Mouse (Mus musculus): Measurements from ENCODE around the gene Kdm5b. TPM values are rescaled to one million over a fixed set of nuclear protein-coding genes. Genes with fewer than 3 reads are reported as not detected.

Gene Kdm5b
- polyA plus RNA-seq, 1 experiment from 2014 or later: 38.6 TPM

DNA sequence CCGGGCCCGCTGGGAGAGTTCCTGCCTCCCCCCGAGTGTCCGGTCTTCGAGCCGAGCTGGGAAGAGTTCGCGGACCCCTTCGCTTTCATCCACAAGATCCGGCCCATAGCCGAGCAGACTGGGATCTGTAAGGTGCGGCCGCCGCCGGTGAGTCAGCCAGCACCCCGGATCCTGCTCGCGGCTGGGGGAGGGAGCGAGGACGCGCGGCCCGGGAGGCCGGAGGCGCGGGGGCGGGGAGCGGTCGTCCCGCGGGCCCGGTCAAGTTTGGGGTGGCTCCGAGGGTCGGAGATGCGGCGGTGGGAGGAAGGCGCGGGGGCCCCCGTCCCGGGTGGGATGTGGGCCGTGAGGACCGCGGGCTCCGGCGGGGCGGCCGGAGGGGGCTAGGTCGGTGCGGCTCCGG is 425 bp downstream of the Kdm5b start:
- Histone ChIP-seq H3K9me3 (ENCODE audit: control insufficient read depth, low read length) (no peaks in the 10 kb centered on the region), H3K9ac (ENCODE audit: low read length) (peak overlapping the region; percentile 98), H3K4me3 (ENCODE audit: control insufficient read depth in 1 of 2, insufficient read depth in 1 of 2, low read depth in 1 of 2, low read length in 2 of 2) (peak overlapping the region; percentile 94 to 99), H3K27me3 (ENCODE audit: control insufficient read depth, insufficient read depth, low read length) (no peaks in the 10 kb centered on the region), H3K36me3 (ENCODE audit: control insufficient read depth, insufficient read depth, low read length) (no peaks in the 10 kb centered on the region), H3K4me2 (ENCODE audit: low read length) (peak overlapping the region; percentile 82), H3K27ac (replicated peaks in 1 of 2; ENCODE audit: control insufficient read depth in 1 of 2, insufficient read depth in 1 of 2, low read depth in 2 of 2, low read length in 2 of 2) (peak overlapping the region; percentile 78 to 89), H3K4me1 (ENCODE audit: control insufficient read depth in 2 of 2, insufficient read depth in 2 of 2, low read length in 2 of 2) (peaks cover 8 to 20% of the 10 kb centered on the region in 2 experiments)
- 1% methylated on average over 36 of the region's 50 CpGs for WGBS
- ATAC-seq (ENCODE audit: insufficient number of reproducible peaks, insufficient read depth, low FRiP score, low read depth): peak; percentile 6; the same call in 1 of the 2 replicates

DNA sequence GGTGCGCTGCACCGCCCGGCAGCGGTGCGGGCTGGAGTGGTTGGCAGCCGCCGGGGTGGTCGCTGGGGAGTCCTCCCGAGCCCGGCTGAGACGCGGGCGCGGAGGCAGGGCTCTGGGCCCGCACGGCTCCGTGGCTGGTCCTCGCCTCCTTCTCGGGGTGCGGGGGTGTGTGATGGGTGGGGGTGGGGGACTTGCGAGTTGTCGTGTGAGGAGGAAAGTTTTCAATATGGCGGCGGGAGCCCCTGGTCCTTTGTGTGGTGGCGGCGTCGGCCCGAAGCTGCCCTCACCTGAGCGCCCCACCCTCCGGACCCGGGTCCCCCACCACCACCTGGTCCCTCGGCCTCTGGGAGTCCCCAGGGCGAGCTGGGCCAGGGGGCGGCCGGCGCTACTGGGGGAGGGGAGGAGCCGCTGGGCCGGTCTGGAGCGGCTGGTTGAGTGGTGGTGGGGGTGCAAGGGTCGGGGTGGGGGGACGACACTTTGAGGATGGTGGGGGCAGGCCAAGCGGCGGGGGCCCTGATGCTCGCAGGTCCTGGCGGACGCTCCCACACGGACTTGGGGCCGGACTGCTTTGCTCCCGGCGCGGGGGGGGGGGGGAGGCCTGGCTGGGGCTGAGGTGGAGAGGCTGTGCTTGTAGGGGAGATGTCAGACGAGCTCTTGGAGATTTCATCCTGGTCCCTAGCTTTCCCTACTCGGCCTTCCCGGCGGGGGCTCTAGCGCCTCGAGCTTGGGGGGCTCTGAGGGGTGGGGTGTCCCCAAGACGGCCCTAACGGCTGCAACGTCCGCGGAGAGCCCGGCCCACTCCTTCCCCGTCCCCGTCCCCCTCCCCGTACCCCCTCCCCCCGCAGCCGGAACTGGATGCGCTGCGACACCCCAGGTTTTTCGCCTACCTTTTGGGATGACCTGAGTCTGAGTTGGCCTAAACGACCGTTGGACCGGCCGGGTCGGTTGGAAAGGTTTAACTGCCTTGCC is 1.1 kb downstream of the Kdm5b start:
- no peaks in the 10 kb centered on the region for H3K9me3 ChIP-seq (ENCODE audit: control insufficient read depth, low read length)
- H3K4me1 ChIP-seq (ENCODE audit: control insufficient read depth in 2 of 2, insufficient read depth in 2 of 2, low read length in 2 of 2): peaks cover under 1 to 17% of the 10 kb centered on the region in 2 experiments
- ATAC-seq (ENCODE audit: insufficient number of reproducible peaks, insufficient read depth, low FRiP score, low read depth): peak; percentile 17; the same call in 1 of the 2 replicates
- no peaks in the 10 kb centered on the region for H3K36me3 ChIP-seq (ENCODE audit: control insufficient read depth, insufficient read depth, low read length)
- H3K9ac ChIP-seq (ENCODE audit: low read length): peak overlapping the region; percentile 98
- peak overlapping the region; percentile 94 to 99 for H3K4me3 ChIP-seq (ENCODE audit: control insufficient read depth in 1 of 2, insufficient read depth in 1 of 2, low read depth in 1 of 2, low read length in 2 of 2)
- H3K27me3 ChIP-seq (ENCODE audit: control insufficient read depth, insufficient read depth, low read length): no peaks in the 10 kb centered on the region
- H3K4me2 ChIP-seq (ENCODE audit: low read length): peak overlapping the region; percentile 82
- under 1% methylated on average over 48 of the region's 76 CpGs for WGBS
- peak overlapping the region; percentile 78 to 89 for H3K27ac ChIP-seq (replicated peaks in 1 of 2; ENCODE audit: control insufficient read depth in 1 of 2, insufficient read depth in 1 of 2, low read depth in 2 of 2, low read length in 2 of 2)

DNA sequence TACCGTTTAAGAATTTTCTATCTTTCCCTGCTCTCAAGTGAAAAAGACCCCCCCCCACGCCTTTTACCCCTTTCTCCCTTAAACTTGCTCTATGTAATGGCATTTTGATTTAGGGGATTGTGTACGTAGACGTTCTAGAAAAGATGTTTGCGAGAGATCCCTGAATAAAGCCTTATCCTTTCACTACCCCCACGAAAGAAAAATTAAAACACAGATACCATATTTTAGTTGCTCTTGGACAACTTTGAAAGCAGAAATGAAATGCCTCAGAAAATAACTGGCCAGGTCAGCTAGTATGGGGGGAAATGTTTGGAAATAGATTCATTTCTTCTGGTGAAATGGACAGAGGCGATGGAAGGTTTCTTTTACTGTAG is 1.8 kb downstream of the Kdm5b start:
- peak overlapping the region; percentile 82 for H3K4me2 ChIP-seq (ENCODE audit: low read length)
- peak overlapping the region; percentile 94 to 99 for H3K4me3 ChIP-seq (ENCODE audit: control insufficient read depth in 1 of 2, insufficient read depth in 1 of 2, low read depth in 1 of 2, low read length in 2 of 2)
- H3K9me3 ChIP-seq (ENCODE audit: control insufficient read depth, low read length): no peaks in the 10 kb centered on the region
- H3K4me1 ChIP-seq (ENCODE audit: control insufficient read depth in 2 of 2, insufficient read depth in 2 of 2, low read length in 2 of 2): peaks cover 0 to 16% of the 10 kb centered on the region in 2 experiments; a peak in 2 of 4 replicates
- 17% methylated on average over 7 of the region's 7 CpGs for WGBS
- H3K9ac ChIP-seq (ENCODE audit: low read length): peak overlapping the region; percentile 98
- H3K36me3 ChIP-seq (ENCODE audit: control insufficient read depth, insufficient read depth, low read length): no peaks in the 10 kb centered on the region
- H3K27ac ChIP-seq (replicated peaks in 1 of 2; ENCODE audit: control insufficient read depth in 1 of 2, insufficient read depth in 1 of 2, low read depth in 2 of 2, low read length in 2 of 2): peak overlapping the region in 1 of 2 experiments; percentile 89; a peak in 2 of 4 replicates
- ATAC-seq (ENCODE audit: insufficient number of reproducible peaks, insufficient read depth, low FRiP score, low read depth): no peak
- no peaks in the 10 kb centered on the region for H3K27me3 ChIP-seq (ENCODE audit: control insufficient read depth, insufficient read depth, low read length)

DNA sequence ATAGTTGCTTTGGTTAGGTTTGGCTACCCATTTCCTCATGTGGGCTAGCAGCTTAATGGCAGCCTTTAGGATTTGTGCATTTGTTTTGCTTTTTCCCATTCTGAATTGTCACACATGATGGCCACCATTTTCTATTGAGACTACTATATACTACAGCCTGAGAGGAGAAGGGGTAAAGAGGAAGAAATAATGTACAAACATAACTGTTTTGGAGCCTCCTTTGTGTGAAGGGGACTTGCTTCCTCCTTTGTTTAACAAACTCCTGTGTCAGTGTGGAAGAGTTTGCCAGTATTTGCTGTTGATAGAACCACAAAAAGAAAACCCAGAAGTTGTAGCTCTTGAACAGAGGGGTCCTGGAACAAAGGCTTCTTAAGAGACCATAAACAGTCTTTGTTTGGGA is 2.5 kb downstream of the Kdm5b start:
- H3K27ac ChIP-seq (replicated peaks in 1 of 2; ENCODE audit: control insufficient read depth in 1 of 2, insufficient read depth in 1 of 2, low read depth in 2 of 2, low read length in 2 of 2): no peak overlapping the region
- no peak overlapping the region for H3K9ac ChIP-seq (ENCODE audit: low read length)
- peak overlapping the region; percentile 82 for H3K4me2 ChIP-seq (ENCODE audit: low read length)
- H3K27me3 ChIP-seq (ENCODE audit: control insufficient read depth, insufficient read depth, low read length): no peaks in the 10 kb centered on the region
- H3K4me1 ChIP-seq (ENCODE audit: control insufficient read depth in 2 of 2, insufficient read depth in 2 of 2, low read length in 2 of 2): peaks cover 0 to 12% of the 10 kb centered on the region in 2 experiments; a peak in 2 of 4 replicates
- H3K4me3 ChIP-seq (ENCODE audit: control insufficient read depth in 1 of 2, insufficient read depth in 1 of 2, low read depth in 1 of 2, low read length in 2 of 2): peak overlapping the region in 1 of 2 experiments; percentile 99; a peak in 1 of 4 replicates
- no peak for ATAC-seq (ENCODE audit: insufficient number of reproducible peaks, insufficient read depth, low FRiP score, low read depth)
- H3K9me3 ChIP-seq (ENCODE audit: control insufficient read depth, low read length): no peaks in the 10 kb centered on the region
- no peaks in the 10 kb centered on the region for H3K36me3 ChIP-seq (ENCODE audit: control insufficient read depth, insufficient read depth, low read length)

DNA sequence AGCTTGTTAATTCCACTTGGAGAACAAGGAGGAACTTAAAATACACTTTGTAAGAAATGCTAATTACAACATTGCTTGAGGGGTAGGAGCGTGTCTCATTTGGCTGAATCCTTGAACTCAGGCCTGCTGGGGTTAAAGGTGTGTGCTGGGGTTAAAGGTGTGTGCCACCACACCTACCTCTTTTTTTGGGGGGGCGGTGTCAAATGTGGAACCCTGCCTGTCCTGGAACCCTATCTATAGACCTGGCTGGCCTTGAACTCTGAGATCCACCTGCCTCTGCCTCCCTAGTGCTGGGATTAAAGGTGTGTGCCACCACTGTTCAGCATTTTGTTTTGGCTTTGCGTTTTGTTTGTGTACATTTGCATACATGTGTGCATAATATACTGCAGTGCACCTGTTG is 3.8 kb downstream of the Kdm5b start:
- Histone ChIP-seq H3K9ac (ENCODE audit: low read length) (no peak overlapping the region), H3K27ac (replicated peaks in 1 of 2; ENCODE audit: control insufficient read depth in 1 of 2, insufficient read depth in 1 of 2, low read depth in 2 of 2, low read length in 2 of 2) (no peak overlapping the region), H3K36me3 (ENCODE audit: control insufficient read depth, insufficient read depth, low read length) (no peaks in the 10 kb centered on the region), H3K4me2 (ENCODE audit: low read length) (no peak overlapping the region), H3K9me3 (ENCODE audit: control insufficient read depth, low read length) (no peaks in the 10 kb centered on the region), H3K27me3 (ENCODE audit: control insufficient read depth, insufficient read depth, low read length) (no peaks in the 10 kb centered on the region), H3K4me1 (ENCODE audit: control insufficient read depth in 2 of 2, insufficient read depth in 2 of 2, low read length in 2 of 2) (peaks cover 0 to 17% of the 10 kb centered on the region in 2 experiments; a peak in 2 of 4 replicates), H3K4me3 (ENCODE audit: control insufficient read depth in 1 of 2, insufficient read depth in 1 of 2, low read depth in 1 of 2, low read length in 2 of 2) (no peak overlapping the region)
- 91% methylated on average over 3 of the region's 3 CpGs for WGBS
- no peak for ATAC-seq (ENCODE audit: insufficient number of reproducible peaks, insufficient read depth, low FRiP score, low read depth)

- Histone ChIP-seq H3K4me2 (ENCODE audit: low read length) (no peak overlapping the region), H3K27me3 (ENCODE audit: control insufficient read depth, insufficient read depth, low read length) (no peaks in the 10 kb centered on the region), H3K4me1 (ENCODE audit: control insufficient read depth in 2 of 2, insufficient read depth in 2 of 2, low read length in 2 of 2) (peaks cover 0 to 16% of the 10 kb centered on the region in 2 experiments; a peak in 1 of 4 replicates), H3K27ac (replicated peaks in 1 of 2; ENCODE audit: control insufficient read depth in 1 of 2, insufficient read depth in 1 of 2, low read depth in 2 of 2, low read length in 2 of 2) (no peak overlapping the region), H3K4me3 (ENCODE audit: control insufficient read depth in 1 of 2, insufficient read depth in 1 of 2, low read depth in 1 of 2, low read length in 2 of 2) (no peak overlapping the region), H3K9me3 (ENCODE audit: control insufficient read depth, low read length) (no peaks in the 10 kb centered on the region), H3K9ac (ENCODE audit: low read length) (no peak overlapping the region), H3K36me3 (ENCODE audit: control insufficient read depth, insufficient read depth, low read length) (no peaks in the 10 kb centered on the region)
- no peak for ATAC-seq (ENCODE audit: insufficient number of reproducible peaks, insufficient read depth, low FRiP score, low read depth)
- 59% methylated on average over 1 of the region's 1 CpGs for WGBS
Observed at GRCm38 (mm10) chr1:134567511-134567910, 7.5 kb downstream of the Kdm5b start.

DNA sequence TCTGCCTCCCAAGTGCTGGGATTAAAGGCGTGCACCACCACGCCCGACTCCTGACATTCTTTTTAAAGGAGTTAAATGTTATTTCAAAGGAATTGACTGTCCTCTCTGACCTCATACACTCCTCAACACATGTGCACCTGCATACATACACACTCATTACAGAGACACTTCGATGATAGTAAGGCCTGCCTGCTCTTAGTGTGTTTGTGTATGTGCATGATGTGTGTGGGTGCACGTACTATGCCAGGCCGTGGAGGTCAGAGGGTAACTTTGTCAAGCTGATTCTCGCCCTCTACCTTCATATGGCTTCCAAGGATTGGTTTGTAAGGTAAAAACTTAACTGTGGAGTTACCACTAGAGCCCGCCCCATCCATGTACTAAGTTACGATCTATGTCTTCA is 10.2 kb downstream of the Kdm5b start:
- H3K4me2 ChIP-seq (ENCODE audit: low read length): no peak overlapping the region
- whole genome bisulfite sequencing: 91% methylated on average over 9 of the region's 9 CpGs
- H3K9ac ChIP-seq (ENCODE audit: low read length): no peak overlapping the region
- no peaks in the 10 kb centered on the region for H3K9me3 ChIP-seq (ENCODE audit: control insufficient read depth, low read length)
- H3K4me3 ChIP-seq (ENCODE audit: control insufficient read depth in 1 of 2, insufficient read depth in 1 of 2, low read depth in 1 of 2, low read length in 2 of 2): no peak overlapping the region
- no peaks in the 10 kb centered on the region for H3K27me3 ChIP-seq (ENCODE audit: control insufficient read depth, insufficient read depth, low read length)
- H3K36me3 ChIP-seq (ENCODE audit: control insufficient read depth, insufficient read depth, low read length): no peaks in the 10 kb centered on the region
- peaks cover 0 to 14% of the 10 kb centered on the region in 2 experiments; a peak in 1 of 4 replicates for H3K4me1 ChIP-seq (ENCODE audit: control insufficient read depth in 2 of 2, insufficient read depth in 2 of 2, low read length in 2 of 2)
- no peak for ATAC-seq (ENCODE audit: insufficient number of reproducible peaks, insufficient read depth, low FRiP score, low read depth)
- no peak overlapping the region for H3K27ac ChIP-seq (replicated peaks in 1 of 2; ENCODE audit: control insufficient read depth in 1 of 2, insufficient read depth in 1 of 2, low read depth in 2 of 2, low read length in 2 of 2)

Measured in heart, embryonic 14.5 days (tissue).